Mouse (Mus musculus) MEL (cell line): ENCODE measurements around the gene Tpcn2. TPM values are rescaled to one million over a fixed set of nuclear protein-coding genes. Genes with fewer than 3 reads are reported as not detected.

ENCODE experiments used
- DNase-seq: peaks from one replicate; pipeline ENCODE4 v3.0.0; 2011; ENCODE audit warnings: low read depth, low spot score
- H3K27ac ChIP-seq: 2 replicates; pipeline ENCODE4 v1.5.1; 2012; ENCODE audit warnings: low read depth, mild to moderate bottlenecking, control low read depth, low read length, moderate library complexity; ENCODE audit not compliant: control insufficient read depth
- H3K27me3 ChIP-seq, 2 experiments: fragments of 150-350 bp in 1 of 2; sonication (generic) in 1 of 2; 2 replicates each; pipeline ENCODE4 v1.6.1; 2012; ENCODE audit warnings: low read length in 2 of 2, mild to moderate bottlenecking in 2 of 2, improper control_type of control experiment in 1 of 2, moderate library complexity in 1 of 2; ENCODE audit not compliant: insufficient read depth in 2 of 2, control insufficient read depth in 1 of 2
- H3K36me3 ChIP-seq, 2 experiments: 2 replicates each; pipeline ENCODE4 v1.6.1; 2012 to 2014; ENCODE audit warnings: low read length in 2 of 2, improper control_type of control experiment in 1 of 2, inconsistent platforms in 1 of 2, mild to moderate bottlenecking in 1 of 2; ENCODE audit not compliant: insufficient read depth in 2 of 2, control insufficient read depth in 1 of 2
- H3K4me1 ChIP-seq, 2 experiments: fragments of 150-350 bp in 1 of 2; sonication (generic) in 1 of 2; 2 replicates each; pipeline ENCODE4 v1.6.1; 2012; ENCODE audit warnings: low read length in 2 of 2, improper control_type of control experiment in 1 of 2, mild to moderate bottlenecking in 1 of 2; ENCODE audit not compliant: insufficient read depth in 2 of 2, control insufficient read depth in 1 of 2
- H3K4me3 ChIP-seq, 2 experiments: fragments of 150-350 bp in 1 of 2; sonication (generic) in 1 of 2; 2 replicates each; pipeline ENCODE4 v1.5.1; 2012; ENCODE audit warnings: low read depth in 2 of 2, low read length in 2 of 2, mild to moderate bottlenecking in 2 of 2, moderate library complexity in 2 of 2, control low read depth in 1 of 2, improper control_type of control experiment in 1 of 2; ENCODE audit not compliant: control insufficient read depth in 1 of 2, insufficient read depth in 1 of 2
- H3K79me2 ChIP-seq: 2 replicates; pipeline ENCODE4 v1.6.1; 2012; ENCODE audit warnings: mild to moderate bottlenecking, low read length, moderate library complexity; ENCODE audit not compliant: control insufficient read depth, poor library complexity, insufficient read depth
- H3K9ac ChIP-seq: 2 replicates; pipeline ENCODE4 v1.6.1; 2012; ENCODE audit warnings: low read depth, mild to moderate bottlenecking, control low read depth, low read length, moderate library complexity; ENCODE audit not compliant: control insufficient read depth, poor library complexity, severe bottlenecking
- H3K9me3 ChIP-seq: fragments of 150-350 bp; sonication (generic); replicated peaks from 2 replicates; pipeline ENCODE4 v1.6.1; 2012; ENCODE audit warnings: mild to moderate bottlenecking, low read length, improper control_type of control experiment, moderate library complexity; ENCODE audit not compliant: insufficient read depth
- CHD1 ChIP-seq: IDR thresholded peaks from 2 replicates; pipeline ENCODE4 v1.6.1; 2012; ENCODE audit warnings: low read depth, mild to moderate bottlenecking, inconsistent platforms, low read length, improper control_type of control experiment
- CHD2 ChIP-seq: IDR thresholded peaks from 2 replicates; pipeline ENCODE4 v1.6.1; 2011; ENCODE audit warnings: low read length, improper control_type of control experiment
- CTCF ChIP-seq, 3 experiments: IDR thresholded peaks in 2 of 3; conservative IDR thresholded peaks in 1 of 3; 2 replicates each; pipeline ENCODE4 v1.5.1; 2011 to 2012; ENCODE audit warnings: low read length in 3 of 3, low read depth in 2 of 3, mild to moderate bottlenecking in 2 of 3, improper control_type of control experiment in 1 of 3, inconsistent platforms in 1 of 3, mixed read lengths in 1 of 3, moderate library complexity in 1 of 3; ENCODE audit not compliant: control insufficient read depth in 1 of 3, insufficient read depth in 1 of 3, poor library complexity in 1 of 3, severe bottlenecking in 1 of 3
- ELF1 ChIP-seq: IDR thresholded peaks from 2 replicates; pipeline ENCODE4 v1.6.1; 2014; ENCODE audit warnings: low read depth, mild to moderate bottlenecking, inconsistent platforms, low read length, improper control_type of control experiment, moderate library complexity
- EP300 ChIP-seq, 2 experiments: IDR thresholded peaks; 2 replicates each; pipeline ENCODE4 v1.6.1; 2011; ENCODE audit warnings: improper control_type of control experiment in 2 of 2, low read length in 2 of 2, low read depth in 1 of 2, mild to moderate bottlenecking in 1 of 2
- GATA1 ChIP-seq: IDR thresholded peaks from 2 replicates; pipeline ENCODE4 v1.6.1; 2011; ENCODE audit warnings: low read depth, low read length, improper control_type of control experiment
- HCFC1 ChIP-seq: IDR thresholded peaks from 2 replicates; pipeline ENCODE4 v1.6.1; 2012; ENCODE audit warnings: low read depth, mild to moderate bottlenecking, inconsistent platforms, low read length, improper control_type of control experiment, moderate library complexity
- MAZ ChIP-seq: IDR thresholded peaks from 2 replicates; pipeline ENCODE4 v1.6.1; 2012; ENCODE audit warnings: low read depth, mild to moderate bottlenecking, inconsistent platforms, low read length, improper control_type of control experiment
- MEF2A ChIP-seq: IDR thresholded peaks from 2 replicates; pipeline ENCODE4 v1.6.1; 2014; ENCODE audit warnings: low read depth, mild to moderate bottlenecking, inconsistent platforms, low read length, improper control_type of control experiment; ENCODE audit not compliant: poor library complexity, insufficient replicate concordance, severe bottlenecking; ENCODE audit errors: extremely low read depth
- MXI1 ChIP-seq: IDR thresholded peaks from 2 replicates; pipeline ENCODE4 v1.6.1; 2011; ENCODE audit warnings: mild to moderate bottlenecking, low read depth, low read length, improper control_type of control experiment
- MYC ChIP-seq: IDR thresholded peaks from 2 replicates; pipeline ENCODE4 v1.6.1; 2011; ENCODE audit warnings: low read depth, mild to moderate bottlenecking, low read length, improper control_type of control experiment, moderate library complexity
- NELFE ChIP-seq: IDR thresholded peaks from 2 replicates; pipeline ENCODE4 v1.6.1; 2011; ENCODE audit warnings: low read depth, low read length, improper control_type of control experiment
- POLR2AphosphoS2 ChIP-seq: IDR thresholded peaks from 2 replicates; pipeline ENCODE4 v1.6.1; 2011; ENCODE audit warnings: low read length, improper control_type of control experiment
- RCOR1 ChIP-seq: IDR thresholded peaks from 2 replicates; pipeline ENCODE4 v1.6.1; 2012; ENCODE audit warnings: low read depth, mild to moderate bottlenecking, inconsistent platforms, low read length, improper control_type of control experiment
- SIN3A ChIP-seq: IDR thresholded peaks from 2 replicates; pipeline ENCODE4 v1.6.1; 2012; ENCODE audit warnings: low read length, improper control_type of control experiment, inconsistent platforms
- TAL1 ChIP-seq: IDR thresholded peaks from 2 replicates; pipeline ENCODE4 v1.6.1; 2012; ENCODE audit warnings: mild to moderate bottlenecking, inconsistent platforms, low read length, moderate library complexity, mixed read lengths
- TCF12 ChIP-seq: IDR thresholded peaks from 2 replicates; pipeline ENCODE4 v1.6.1; 2014; ENCODE audit warnings: low read depth, mild to moderate bottlenecking, inconsistent platforms, low read length, improper control_type of control experiment, moderate library complexity
- UBTF ChIP-seq: IDR thresholded peaks from 2 replicates; pipeline ENCODE4 v1.6.1; 2012; ENCODE audit warnings: low read depth, mild to moderate bottlenecking, inconsistent platforms, low read length, improper control_type of control experiment, moderate library complexity, borderline replicate concordance; ENCODE audit not compliant: insufficient read depth
- ZMIZ1 ChIP-seq: IDR thresholded peaks from 2 replicates; pipeline ENCODE4 v1.6.1; 2012; ENCODE audit warnings: low read depth, mild to moderate bottlenecking, inconsistent platforms, low read length, improper control_type of control experiment, moderate library complexity
- ZNF384 ChIP-seq: IDR thresholded peaks from 2 replicates; pipeline ENCODE4 v1.6.1; 2012; ENCODE audit warnings: low read depth, mild to moderate bottlenecking, inconsistent platforms, low read length, improper control_type of control experiment
- polyA plus RNA-seq, 2 experiments: library from polyadenylated mRNA; stranded (reverse) in 1 of 2; unstranded in 1 of 2; fragments of >175 nt in 1 of 2; fragments of >200 nt in 1 of 2; gene quantifications; 2 replicates each; pipeline versions ENCODE4 v1.2.1 to v1.2.4; 2012; ENCODE audit warnings: low replicate concordance in 2 of 2, low read depth in 1 of 2; ENCODE audit not compliant: insufficient read length in 2 of 2, insufficient read depth in 1 of 2, missing spikeins in 1 of 2
- total RNA-seq: library from RNA; depleted of rRNA; stranded (reverse); fragments of 300-350 nt; gene quantifications from 2 replicates; pipeline ENCODE4 v1.2.3, GENCODE M21; 2012

Tpcn2 gene
- total and polyA plus RNA-seq, 3 experiments = 6.4 to 10.3 TPM; not detected in 1

DNA sequence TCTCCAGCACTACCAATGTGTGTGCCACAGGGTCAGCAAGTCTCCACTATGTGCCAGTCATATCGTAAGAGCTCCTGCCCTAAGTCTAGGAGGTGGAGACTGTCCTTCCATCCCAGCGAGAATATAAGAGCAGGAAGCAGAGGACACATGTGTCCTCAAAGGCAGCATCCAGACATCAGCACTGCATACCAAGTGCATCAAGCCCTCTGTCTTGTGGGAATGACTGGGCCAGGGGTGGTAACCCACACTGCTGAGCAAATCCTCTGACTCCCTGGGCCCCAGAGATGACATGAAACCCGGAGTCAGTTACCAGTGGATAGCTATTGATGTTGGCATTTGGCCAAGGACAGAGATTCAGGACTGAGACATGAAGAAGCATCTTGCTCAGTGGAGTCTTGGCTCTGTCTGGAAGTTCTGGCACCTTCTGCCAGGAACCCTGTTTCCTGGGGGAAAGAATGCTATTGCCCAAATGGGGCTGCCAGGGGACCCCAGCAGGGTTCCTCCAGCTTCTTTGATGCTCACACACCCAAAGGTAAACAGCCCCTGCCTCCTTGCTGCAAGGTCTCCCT lies 140.2 kb downstream of the Tpcn2 start:
- Histone ChIP-seq H3K4me1 (no peaks in the 10 kb centered on the region), H3K36me3 (no peaks in the 10 kb centered on the region), H3K27me3 (no peaks in the 10 kb centered on the region), H3K79me2 (no peaks in the 10 kb centered on the region), H3K27ac (no peak overlapping the region), H3K4me3 (no peak overlapping the region), H3K9me3 (no peaks in the 10 kb centered on the region), H3K9ac (no peak overlapping the region)
- no peak for DNase-seq
- no peak for TF ChIP-seq CHD1
- TF ChIP-seq UBTF = no peak
- TF ChIP-seq TCF12 = no peak
- TF ChIP-seq SIN3A = no peak
- TF ChIP-seq RCOR1 = no peak
- no peak for TF ChIP-seq GATA1
- TF ChIP-seq EP300 (IDR thresholded peaks at IDR 0.05; ENCODE audit: low read depth in 1 of 2, low read length in 2 of 2) = no peak
- no peak for TF ChIP-seq TAL1
- TF ChIP-seq POLR2AphosphoS2 = no peak
- TF ChIP-seq MAZ = no peak
- TF ChIP-seq NELFE = no peak
- TF ChIP-seq HCFC1 = no peak
- no peak for TF ChIP-seq MXI1
- TF ChIP-seq MEF2A = no peak
- no peak for TF ChIP-seq CTCF (IDR thresholded peaks at IDR 0.05 in 2 of 3, conservative IDR thresholded peaks at IDR 0.05 in 1 of 3; ENCODE audit: control insufficient read depth in 1 of 3, insufficient read depth in 1 of 3, low read depth in 2 of 3, low read length in 3 of 3, poor library complexity in 1 of 3, severe bottlenecking in 1 of 3)

DNA sequence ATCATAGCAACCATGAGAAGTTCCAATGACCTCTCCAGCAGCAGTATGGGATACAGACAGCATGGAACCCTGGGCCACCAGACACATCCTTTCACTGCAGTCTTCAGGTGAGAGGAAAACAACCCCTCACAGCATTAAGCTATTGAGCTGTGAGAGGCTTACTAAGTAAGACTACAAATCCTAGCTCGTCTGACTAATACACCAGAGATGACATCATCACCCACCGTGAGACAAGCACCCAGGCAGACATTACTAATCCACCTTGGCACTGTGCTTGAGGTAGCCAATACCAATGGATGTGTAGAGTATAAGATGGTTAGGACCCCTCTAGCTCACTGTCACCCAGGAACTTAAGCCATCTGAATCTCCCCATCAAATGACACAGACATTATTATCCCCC lies 143.2 kb downstream of the Tpcn2 start:
- Histone ChIP-seq H3K79me2 (no peaks in the 10 kb centered on the region), H3K27me3 (no peaks in the 10 kb centered on the region), H3K4me1 (no peaks in the 10 kb centered on the region), H3K27ac (no peak overlapping the region), H3K36me3 (no peaks in the 10 kb centered on the region), H3K9me3 (no peaks in the 10 kb centered on the region), H3K9ac (no peak overlapping the region), H3K4me3 (no peak overlapping the region)
- no peak for DNase-seq
- TF ChIP-seq MYC (no peak), TCF12 (no peak), CHD2 (no peak), ZNF384 (no peak), ELF1 (no peak), UBTF (no peak), HCFC1 (no peak), SIN3A (no peak), ZMIZ1 (no peak)
